Mouse (Mus musculus): ENCODE data around the gene Arl4d.
"Not testable (repeated sequence)": the region's sequence is repeated elsewhere in the genome, so short reads cannot be mapped to it uniquely, and the experiment has no call there.

The Arl4d gene

GRCm38 (mm10) chr11:101664825-101665635, at the start of gene Arl4d:
Arl4d (plus strand) TSS chr11:101665541.
- DNase-seq: peak; percentile 94

- DNase-seq: peak; percentile 48
These were observed 49.2 kb upstream of the Arl4d start for GRCm38 (mm10) chr11:101616104-101616503.

GRCm38 (mm10) chr11:101616948-101617767, 48.2 kb upstream of the Arl4d start:
- peak; percentile 66 for DNase-seq

- DNase-seq: peak; percentile 84
These were observed 47.5 kb upstream of the Arl4d start for GRCm38 (mm10) chr11:101617849-101618248.

- DNase-seq: no peak
These were observed 46.7 kb upstream of the Arl4d start for GRCm38 (mm10) chr11:101618596-101618995.

GRCm38 (mm10) chr11:101620022-101620655, 45.2 kb upstream of the Arl4d start:
- not testable (repeated sequence) for DNase-seq

GRCm38 (mm10) chr11:101626649-101626994, 38.7 kb upstream of the Arl4d start:
- DNase-seq: no peak

- peak; percentile 90 for DNase-seq
These were observed 38.1 kb upstream of the Arl4d start, which contains the start of gene Rdm1 for GRCm38 (mm10) chr11:101626995-101627856. Rdm1 (plus strand) TSS chr11:101627195.

GRCm38 (mm10) chr11:101627857-101628559, 37.3 kb upstream of the Arl4d start:
- peak; percentile 89 for DNase-seq

- not testable (repeated sequence) for DNase-seq
These were observed 36.5 kb upstream of the Arl4d start for GRCm38 (mm10) chr11:101628733-101629417.

GRCm38 (mm10) chr11:101635660-101636059, 29.7 kb upstream of the Arl4d start:
- no peak for DNase-seq

GRCm38 (mm10) chr11:101639761-101640160, 25.6 kb upstream of the Arl4d start:
- DNase-seq: no peak

GRCm38 (mm10) chr11:101640857-101641709, 24.3 kb upstream of the Arl4d start:
- DNase-seq: peak; percentile 82

GRCm38 (mm10) chr11:101641710-101642642, 23.4 kb upstream of the Arl4d start:
- DNase-seq: peak; percentile 59

GRCm38 (mm10) chr11:101642931-101643330, 22.4 kb upstream of the Arl4d start:
- DNase-seq: no peak

GRCm38 (mm10) chr11:101644591-101644990, 20.8 kb upstream of the Arl4d start:
- DNase-seq: no peak

- not testable (repeated sequence) for DNase-seq
These were observed 20.3 kb upstream of the Arl4d start for GRCm38 (mm10) chr11:101645043-101645410.

GRCm38 (mm10) chr11:101645411-101646282, 19.7 kb upstream of the Arl4d start:
- peak; percentile 84 for DNase-seq

Data from liver (tissue).